ENCODE assay signal across 29 mouse cellular contexts in the genomic region with DNA sequence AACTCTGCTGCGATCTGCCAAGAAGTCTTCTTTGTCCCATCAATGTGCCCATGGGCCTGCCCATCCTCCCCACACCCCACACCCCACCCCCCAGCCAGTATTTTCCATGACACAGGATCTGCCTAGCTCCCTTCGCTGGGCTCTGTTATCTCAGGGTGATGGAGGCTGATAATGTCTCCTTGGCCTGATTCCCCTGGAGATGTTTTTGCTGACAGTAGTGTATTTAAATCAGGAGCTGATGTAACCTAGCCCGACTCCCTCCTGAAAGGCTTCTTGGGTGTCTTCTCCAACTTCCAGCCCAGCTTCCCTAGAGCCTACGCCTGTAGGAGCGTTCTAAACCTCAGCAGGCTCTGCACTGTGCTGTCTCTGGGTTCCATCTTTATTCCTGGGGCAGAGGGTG. TPM values are rescaled to one million over a fixed set of nuclear protein-coding genes. Genes with fewer than 3 reads are reported as not detected.
"Had no signal": no experiment of that assay in that cellular context is flagged by ENCODE, and none has a peak within 500 bp of the region (broad histone marks: within the 10 kb centered on the region; RNA-seq: fewer than 3 reads in every experiment).

No protein-coding gene starts in this region.

- H3K4me3 ChIP-seq: heart, embryonic 10.5 days; heart, embryonic 12.5 days; hindbrain, embryonic 13.5 days; hindbrain, embryonic 15.5 days; intestine, embryonic 15.5 days; layer of hippocampus, adult 2 months; left cerebral cortex, adult 2 months; limb, embryonic 10.5 days; limb, embryonic 12.5 days; liver, embryonic 13.5 days; liver, embryonic 15.5 days had no signal

- H3K9ac ChIP-seq: forebrain, postnatal 0 days; heart, embryonic 12.5 days; hindbrain, embryonic 13.5 days; hindbrain, embryonic 15.5 days; intestine, embryonic 15.5 days; limb, embryonic 12.5 days; liver, embryonic 13.5 days; liver, embryonic 15.5 days had no signal

- H3K27me3 ChIP-seq: hindbrain, embryonic 15.5 days; intestine, embryonic 15.5 days had no signal

- H3K4me2 ChIP-seq: heart, embryonic 12.5 days; hindbrain, embryonic 13.5 days; hindbrain, embryonic 15.5 days; intestine, embryonic 15.5 days; limb, embryonic 12.5 days; liver, embryonic 11.5 days; liver, embryonic 13.5 days; liver, embryonic 15.5 days had no signal

- H3K36me3 ChIP-seq: heart, embryonic 10.5 days; heart, embryonic 12.5 days; hindbrain, embryonic 13.5 days; hindbrain, embryonic 15.5 days; intestine, embryonic 15.5 days; limb, embryonic 10.5 days; limb, embryonic 12.5 days; liver, embryonic 13.5 days; liver, embryonic 15.5 days had no signal

- H3K27ac ChIP-seq: heart, embryonic 10.5 days; hindbrain, embryonic 13.5 days; hindbrain, embryonic 15.5 days; intestine, embryonic 15.5 days; layer of hippocampus, adult 2 months; left cerebral cortex, adult 2 months; limb, embryonic 10.5 days; limb, embryonic 12.5 days; liver, embryonic 13.5 days; liver, embryonic 15.5 days had no signal

- H3K4me1 ChIP-seq: hindbrain, embryonic 13.5 days; hindbrain, embryonic 15.5 days; intestine, embryonic 15.5 days; limb, embryonic 12.5 days; liver, embryonic 13.5 days; liver, embryonic 15.5 days had no signal

- ATAC-seq: forebrain, postnatal 0 days; inflammation-experienced regulatory T-cells, adult 6 months; intestine, embryonic 15.5 days; intestine, postnatal 0 days had no signal

- H3K9me3 ChIP-seq: heart, embryonic 10.5 days; heart, embryonic 12.5 days; hindbrain, embryonic 13.5 days; hindbrain, embryonic 15.5 days; intestine, embryonic 15.5 days; limb, embryonic 10.5 days; limb, embryonic 12.5 days; liver, embryonic 13.5 days; liver, embryonic 15.5 days had no signal

- DNase-seq: forebrain, postnatal 0 days; heart, postnatal 10 days; heart, postnatal 4 days; kidney, adult 18-20 months; kidney, adult 8-10 months; kidney, postnatal 10 days; kidney, postnatal 25 days; kidney, postnatal 4 days; liver; liver, embryonic 13.5 days had no signal

RNA-seq across cellular contexts. Expression of a gene that starts 6.3 kb away (rescaled TPM):
- total RNA-seq: forebrain, postnatal 0 days; gastrocnemius, adult 8-10 months; heart, adult 8-10 months; heart, postnatal 10 days; heart, postnatal 25 days; heart, postnatal 4 days had no signal
- polyA plus RNA-seq: heart, embryonic 10.5 days; heart, embryonic 12.5 days; heart, embryonic 14.5 days; hindbrain, embryonic 11.5 days; hindbrain, embryonic 13.5 days; inflammation-experienced regulatory T-cells, adult 6 months; intestine, embryonic 15.5 days; kidney, embryonic 14.5 days; limb, embryonic 10.5 days; liver, embryonic 11.5 days; liver, embryonic 13.5 days; liver, embryonic 15.5 days had no signal

RNA-seq across cellular contexts. Expression of a gene that starts 16.6 kb away (rescaled TPM):
- total RNA-seq: heart, postnatal 4 days had no signal
- polyA plus RNA-seq: heart, embryonic 10.5 days; heart, embryonic 12.5 days; heart, embryonic 14.5 days; hindbrain, embryonic 11.5 days; hindbrain, embryonic 13.5 days; inflammation-experienced regulatory T-cells, adult 6 months; limb, embryonic 10.5 days; liver, embryonic 11.5 days; liver, embryonic 13.5 days; liver, embryonic 15.5 days had no signal

RNA-seq across cellular contexts. Expression of a gene that starts 43.9 kb away (rescaled TPM):
- total RNA-seq: forebrain, postnatal 0 days; gastrocnemius, adult 8-10 months; heart, adult 8-10 months; heart, postnatal 10 days; heart, postnatal 25 days; heart, postnatal 4 days had no signal
- polyA plus RNA-seq: inflammation-experienced regulatory T-cells, adult 6 months; limb, embryonic 12.5 days had no signal
